Mouse (Mus musculus) olfactory bulb, adult 2 months (tissue): ENCODE results near the gene Rad51b.

Source experiments
- CTCF ChIP-seq: fragments of 200-500 bp; IDR thresholded peaks from 2 replicates; pipeline ENCODE4 v1.5.1; 2012; ENCODE audit warnings: low read depth, mild to moderate bottlenecking, low read length, moderate library complexity; ENCODE audit not compliant: insufficient read depth
- POLR2A ChIP-seq: fragments of 200-500 bp; IDR thresholded peaks from 2 replicates; pipeline ENCODE4 v1.6.1; 2012; ENCODE audit warnings: mild to moderate bottlenecking, low read depth, low read length, moderate library complexity; ENCODE audit not compliant: insufficient read depth

- no peak for TF ChIP-seq CTCF
- no peak for TF ChIP-seq POLR2A
Observed at GRCm38 (mm10) chr12:79384787-79385186, 87.7 kb downstream of the Rad51b start.
